Mouse (Mus musculus) C2C12 (cell line): Measurements from ENCODE around the gene Pkn1. TPM values are rescaled to one million over a fixed set of nuclear protein-coding genes. Genes with fewer than 3 reads are reported as not detected.

Experiments
- H3K27me3 ChIP-seq: one replicate; pipeline ENCODE4 v1.6.1; 2011; ENCODE audit not compliant: control insufficient read depth, insufficient read depth, insufficient read length
- H3K36me3 ChIP-seq: one replicate; pipeline ENCODE4 v1.6.1; 2011; ENCODE audit not compliant: control insufficient read depth, insufficient read depth
- H3K4me3 ChIP-seq: one replicate; pipeline ENCODE4 v1.5.1; 2011; ENCODE audit warnings: mild to moderate bottlenecking, control low read depth; ENCODE audit not compliant: poor library complexity, insufficient read depth, severe bottlenecking
- H3K79me2 ChIP-seq: one replicate; pipeline ENCODE4 v1.6.1; 2011; ENCODE audit not compliant: control insufficient read depth, insufficient read depth
- H3K79me3 ChIP-seq: one replicate; pipeline ENCODE4 v1.6.1; 2011; ENCODE audit warnings: low read depth, control low read depth
- H3ac ChIP-seq: one replicate; pipeline ENCODE3; 2011; ENCODE audit warnings: low read depth; ENCODE audit not compliant: control insufficient read depth, insufficient read length
- CEBPB ChIP-seq: IDR thresholded peaks from one replicate; pipeline ENCODE4 v1.6.1; 2011; ENCODE audit warnings: low read depth, mild to moderate bottlenecking, control low read depth, moderate library complexity
- CTCF ChIP-seq: IDR thresholded peaks from one replicate; pipeline ENCODE4 v1.5.1; 2011; ENCODE audit not compliant: control insufficient read depth, insufficient read depth, insufficient read length
- FOSL1 ChIP-seq: IDR thresholded peaks from one replicate; pipeline ENCODE4 v1.8.0; 2011; ENCODE audit warnings: mild to moderate bottlenecking, low read length; ENCODE audit not compliant: poor library complexity, insufficient read depth, severe bottlenecking
- MAX ChIP-seq: IDR thresholded peaks from one replicate; pipeline ENCODE4 v1.6.1; 2011; ENCODE audit warnings: mild to moderate bottlenecking, control low read depth
- MYOD1 ChIP-seq: IDR thresholded peaks from one replicate; pipeline ENCODE4 v1.6.1; 2011; ENCODE audit warnings: low read depth; ENCODE audit not compliant: control insufficient read depth, insufficient read length
- MYOG ChIP-seq: IDR thresholded peaks from one replicate; pipeline ENCODE4 v1.6.1; 2011; ENCODE audit not compliant: control insufficient read depth, insufficient read length; ENCODE audit errors: extremely low read depth
- USF1 ChIP-seq: IDR thresholded peaks from one replicate; pipeline ENCODE4 v1.6.1; 2011; ENCODE audit warnings: low read depth, mild to moderate bottlenecking, control low read depth, moderate library complexity
- microRNA-seq: library from miRNA; unstranded; fragments of <30 nt; microRNA quantifications from one replicate; pipeline ENCODE4, GENCODE M21; 2019; ENCODE audit warnings: borderline microRNAs expressed
- polyA plus RNA-seq: library from polyadenylated mRNA; unstranded; fragments of >200 nt; fragmentation: generic; extraction: Trizol; gene quantifications from one replicate; pipeline ENCODE4 v1.2.1, GENCODE M21; 2012; ENCODE audit warnings: missing spikeins

Pkn1 gene
- polyA plus RNA-seq, 1 experiment: 26.6 TPM

DNA sequence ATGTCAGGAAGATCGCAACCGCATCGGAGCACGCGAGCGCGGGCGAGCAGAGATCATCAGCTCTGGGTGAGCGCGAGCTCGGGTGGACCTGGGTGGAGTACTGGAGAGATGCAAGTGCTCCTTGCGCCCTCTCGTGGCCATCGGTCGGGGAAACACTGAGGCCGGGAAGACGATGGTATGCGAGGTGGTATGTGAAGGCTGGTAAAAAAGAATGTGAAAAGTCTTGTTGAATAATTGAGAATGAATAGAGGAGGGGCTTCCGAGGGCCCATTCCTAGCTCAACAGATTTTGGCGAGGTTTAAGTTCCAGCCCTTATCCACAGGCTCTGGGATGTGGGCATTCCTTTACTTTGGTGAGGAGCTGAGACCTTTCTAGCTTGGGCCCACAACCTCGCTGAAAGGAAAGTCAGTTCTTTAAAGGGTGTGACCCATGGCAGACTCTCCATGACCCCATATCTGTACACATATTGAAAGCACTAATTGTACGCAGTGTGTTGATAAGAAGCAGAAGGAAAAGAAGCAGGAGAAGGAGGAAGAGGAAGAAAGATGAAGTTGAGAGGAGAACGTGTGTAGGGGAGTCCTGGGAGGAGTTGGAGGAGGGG, 76.5 kb downstream of the Pkn1 start:
- Histone ChIP-seq H3K4me3 (no peak overlapping the region), H3K79me3 (no peaks in the 10 kb centered on the region), H3K79me2 (no peaks in the 10 kb centered on the region), H3ac (peak overlapping the region; percentile 69), H3K36me3 (no peaks in the 10 kb centered on the region), H3K27me3 (no peaks in the 10 kb centered on the region)
- TF ChIP-seq CTCF: peak; percentile 65
- no peak for TF ChIP-seq MYOG

DNA sequence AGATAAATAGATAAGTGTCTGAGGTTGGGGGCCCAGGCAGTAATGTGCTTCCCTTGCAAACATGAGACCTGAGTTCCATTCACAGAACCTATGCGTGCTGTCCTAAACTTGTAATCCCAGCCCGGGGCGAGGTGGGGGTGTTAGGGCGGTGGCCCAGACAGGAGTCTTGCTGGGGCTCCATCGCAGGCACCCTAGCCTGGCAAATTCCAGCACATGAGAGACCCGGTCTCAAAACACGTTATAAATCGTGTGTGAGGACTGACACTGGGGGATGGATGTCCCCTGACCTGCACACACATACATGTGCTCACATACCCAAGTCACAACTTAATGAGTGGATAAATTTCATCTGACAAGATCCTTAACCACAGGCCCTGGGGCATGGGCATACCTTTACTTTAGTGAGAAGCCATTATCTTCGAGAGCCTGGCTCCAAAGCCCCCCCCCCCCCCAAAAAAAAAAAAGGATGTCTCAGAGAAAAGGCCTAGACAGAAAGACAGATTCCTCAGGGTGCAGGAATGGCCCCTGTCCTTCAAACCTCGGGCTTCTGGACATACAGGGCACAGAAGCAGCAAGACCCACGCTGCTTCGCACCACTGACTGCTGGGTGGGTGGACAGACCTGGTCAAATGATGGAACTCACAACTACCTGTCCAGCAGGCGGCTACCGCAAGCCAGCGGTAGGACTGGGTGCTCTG, 77.1 kb downstream of the Pkn1 start:
- H3K36me3 ChIP-seq: no peaks in the 10 kb centered on the region
- H3K79me3 ChIP-seq: no peaks in the 10 kb centered on the region
- peak overlapping the region; percentile 69 for H3ac ChIP-seq
- H3K79me2 ChIP-seq: no peaks in the 10 kb centered on the region
- no peak overlapping the region for H3K4me3 ChIP-seq
- no peak for TF ChIP-seq MYOG
- TF ChIP-seq CTCF: no peak
- no peak for TF ChIP-seq MYOD1
- no peak for TF ChIP-seq USF1
- TF ChIP-seq MAX: no peak
- no peak for TF ChIP-seq FOSL1
- no peak for TF ChIP-seq CEBPB
- no peaks in the 10 kb centered on the region for H3K27me3 ChIP-seq

DNA sequence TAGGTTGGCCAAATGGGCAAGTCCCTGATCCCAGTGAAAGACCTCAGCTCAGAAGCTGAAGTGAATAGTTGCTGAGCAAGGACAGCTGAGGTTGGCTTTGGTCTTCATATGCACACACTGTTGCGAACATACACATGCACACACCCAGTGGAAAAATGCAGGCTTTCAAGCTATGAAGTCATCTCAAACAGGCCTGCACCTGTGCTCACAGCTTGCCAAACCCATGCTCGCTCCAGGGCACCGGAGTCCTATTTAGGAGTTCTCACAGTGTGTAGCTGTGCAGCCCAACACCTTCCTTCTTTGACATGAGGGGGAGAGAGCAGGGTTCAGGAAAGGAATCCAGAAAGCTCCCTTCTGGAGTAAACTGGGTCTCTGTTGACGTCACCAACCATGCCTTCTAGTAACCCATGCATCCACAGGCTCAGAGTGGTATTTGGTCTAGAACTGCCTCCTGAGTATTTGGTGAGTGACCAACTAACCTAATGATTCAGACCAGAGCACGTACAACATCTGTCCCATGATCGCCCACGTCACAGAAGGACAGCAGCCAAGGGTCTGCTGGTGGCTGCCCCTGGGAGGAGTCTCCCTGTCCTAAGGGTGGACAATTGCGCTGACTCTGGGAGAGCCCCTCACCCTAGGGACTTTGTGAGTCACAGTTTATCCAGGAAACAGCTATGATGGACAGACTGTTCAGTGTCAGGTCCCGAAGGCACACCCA, 79.3 kb downstream of the Pkn1 start:
- TF ChIP-seq FOSL1 (no peak), MYOD1 (peak; percentile 18)
- no peaks in the 10 kb centered on the region for H3K36me3 ChIP-seq
- H3K79me2 ChIP-seq: no peaks in the 10 kb centered on the region
- no peaks in the 10 kb centered on the region for H3K79me3 ChIP-seq
- no peaks in the 10 kb centered on the region for H3K27me3 ChIP-seq
- H3ac ChIP-seq: no peak overlapping the region
- H3K4me3 ChIP-seq: no peak overlapping the region

DNA sequence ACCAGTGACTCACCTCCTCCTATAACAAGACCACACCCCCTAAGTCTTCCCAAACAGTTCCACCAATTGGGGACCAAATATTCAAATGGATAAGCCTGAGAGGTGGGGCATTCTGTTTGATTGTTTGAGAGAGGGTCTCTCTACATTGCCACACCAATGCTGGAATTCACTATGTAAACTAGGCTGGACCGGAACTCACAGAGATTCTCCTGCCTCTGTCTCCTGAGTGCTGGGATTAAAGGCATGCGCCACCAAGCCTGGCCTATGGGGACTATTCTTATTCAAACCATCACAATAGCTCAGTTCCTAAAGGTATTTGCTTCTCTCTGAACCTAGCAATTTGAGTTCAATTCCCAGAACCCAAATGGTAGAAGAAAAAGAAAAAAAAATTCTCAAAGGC, 80.4 kb downstream of the Pkn1 start:
- Histone ChIP-seq H3K36me3 (no peaks in the 10 kb centered on the region), H3K27me3 (no peaks in the 10 kb centered on the region), H3K4me3 (no peak overlapping the region), H3K79me3 (no peaks in the 10 kb centered on the region), H3ac (no peak overlapping the region), H3K79me2 (no peaks in the 10 kb centered on the region)
- no peak for TF ChIP-seq MYOD1
- no peak for TF ChIP-seq FOSL1

DNA sequence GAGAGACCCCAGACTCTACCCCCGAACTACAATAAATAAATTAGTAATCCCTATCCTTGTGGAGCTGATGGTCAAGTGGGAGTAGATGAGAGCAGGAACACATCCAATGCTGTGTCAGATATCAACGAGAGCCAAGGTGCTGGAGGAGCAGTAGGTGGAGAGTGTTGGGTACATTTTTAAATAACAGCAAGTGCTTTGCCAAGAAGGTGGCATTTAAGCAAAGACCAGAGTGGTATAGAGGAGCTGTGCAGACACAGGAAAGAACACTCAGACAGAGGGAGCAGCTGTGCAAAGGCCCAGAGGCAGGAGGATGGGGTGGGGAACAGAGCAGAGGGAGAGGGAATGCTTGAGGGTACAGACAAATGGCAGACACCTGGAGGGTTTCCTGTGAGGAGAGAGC, 81.9 kb downstream of the Pkn1 start:
- no peaks in the 10 kb centered on the region for H3K79me2 ChIP-seq
- TF ChIP-seq MAX (no peak), CEBPB (no peak), CTCF (no peak), MYOD1 (no peak)
- no peaks in the 10 kb centered on the region for H3K79me3 ChIP-seq
- no peak overlapping the region for H3K4me3 ChIP-seq
- peaks cover 10% of the 10 kb centered on the region for H3K36me3 ChIP-seq
- H3ac ChIP-seq: no peak overlapping the region
- no peaks in the 10 kb centered on the region for H3K27me3 ChIP-seq

DNA sequence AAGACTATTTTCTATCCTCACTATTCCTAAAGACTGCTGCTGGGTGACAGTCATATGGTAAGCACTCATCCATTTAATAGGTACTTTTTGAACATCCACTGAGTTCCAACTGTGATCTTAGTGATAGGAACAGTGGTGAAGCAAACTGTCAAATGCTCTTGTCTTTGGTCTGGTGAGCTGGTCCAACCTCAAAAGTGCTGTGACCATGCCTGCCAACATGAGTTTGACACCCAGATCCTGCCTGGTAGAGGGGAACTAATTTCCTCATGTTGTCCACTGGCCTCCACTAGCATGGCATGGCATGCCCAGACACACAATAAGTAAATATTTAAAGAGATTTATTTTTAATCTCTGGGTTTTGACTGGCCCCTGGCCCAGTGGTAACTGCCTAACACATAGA, 82.4 kb downstream of the Pkn1 start:
- Histone ChIP-seq H3ac (no peak overlapping the region), H3K79me3 (no peaks in the 10 kb centered on the region), H3K79me2 (peaks cover 2% of the 10 kb centered on the region), H3K27me3 (no peaks in the 10 kb centered on the region), H3K4me3 (no peak overlapping the region), H3K36me3 (peaks cover 15% of the 10 kb centered on the region)
- no peak for TF ChIP-seq USF1
- no peak for TF ChIP-seq CEBPB
- no peak for TF ChIP-seq FOSL1
- TF ChIP-seq MYOG: no peak
- TF ChIP-seq MAX: no peak
- TF ChIP-seq MYOD1: no peak
- TF ChIP-seq CTCF: no peak

Small RNA genes within 50 kb of the gene (microRNA-seq; reads per million reads assigned to microRNA genes)
- gene Mir1668: 0.24 reads per million

Other genes starting within 250 kb of the Pkn1 start
- 41.6 TPM for gene Scoc, start 240.8 kb downstream of the Pkn1 start, polyA plus RNA-seq
- gene Olfr370, start 163.4 kb downstream of the Pkn1 start, polyA plus RNA-seq: not detected
- gene Ndufb7, start 132.5 kb downstream of the Pkn1 start, polyA plus RNA-seq: 302 TPM
- gene Tecr, start 91.2 kb downstream of the Pkn1 start, polyA plus RNA-seq: 193 TPM
- gene Dnajb1, start 91.0 kb downstream of the Pkn1 start, polyA plus RNA-seq: 41.0 TPM
- gene Gipc1, start 46.5 kb downstream of the Pkn1 start, polyA plus RNA-seq: 81.8 TPM
- 0.56 TPM for gene Ptger1, start 32.5 kb downstream of the Pkn1 start, polyA plus RNA-seq
- 271 TPM for gene Ddx39, start 16.0 kb upstream of the Pkn1 start, polyA plus RNA-seq
- gene Adgre5, start 42.1 kb upstream of the Pkn1 start, polyA plus RNA-seq: 114 TPM
- gene Adgrl1, start 200.9 kb upstream of the Pkn1 start, polyA plus RNA-seq: 16.6 TPM